Mouse (Mus musculus) cerebellum, postnatal 36 days (tissue): ENCODE measurements around the gene Mettl25.

ENCODE experiments used
- DNase-seq, 2 experiments: peaks; one replicate each; pipeline ENCODE4 v3.0.0; 2021 to 2022; ENCODE audit warnings: mixed read lengths in 2 of 2

The Mettl25 gene

DNA sequence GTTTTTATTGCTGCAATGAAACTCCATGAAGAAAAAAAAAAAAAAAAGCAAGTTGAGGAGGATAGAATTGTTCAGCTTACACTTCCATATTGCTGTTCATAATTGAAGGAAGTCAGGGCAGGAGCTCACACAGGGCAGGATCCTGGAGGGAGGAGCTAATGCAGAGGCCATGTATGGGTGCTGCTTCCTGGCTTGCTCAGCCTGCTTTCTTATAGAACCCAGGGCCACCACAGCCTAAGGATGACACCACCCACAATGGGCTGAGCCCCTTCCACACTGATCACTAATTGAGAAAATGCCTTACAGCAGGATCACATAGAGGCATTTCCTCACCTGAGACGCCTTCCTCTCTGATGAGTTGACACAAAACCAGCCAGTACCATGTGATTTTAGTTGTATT is 95.2 kb downstream of the Mettl25 start:
- DNase-seq: no peak

DNA sequence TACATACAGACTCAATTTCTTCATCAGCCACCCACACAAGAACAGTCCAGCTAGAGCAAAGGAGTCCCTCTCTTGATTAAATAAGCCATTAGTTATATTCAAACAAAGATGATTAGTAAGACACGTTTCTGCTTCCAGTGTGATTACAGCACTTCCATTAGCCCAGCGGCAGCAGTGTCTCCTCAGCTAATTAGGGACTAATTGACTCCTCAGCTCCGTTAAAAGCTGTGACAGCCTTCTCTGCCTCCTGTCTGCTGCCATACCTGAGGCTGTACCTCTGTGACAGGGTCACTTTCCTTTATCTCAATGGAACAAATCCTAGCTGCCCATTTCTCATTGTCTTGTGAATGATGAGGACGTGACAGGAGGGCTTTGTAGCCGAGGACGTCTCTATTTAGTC is 99.4 kb downstream of the Mettl25 start:
- no peak for DNase-seq

DNA sequence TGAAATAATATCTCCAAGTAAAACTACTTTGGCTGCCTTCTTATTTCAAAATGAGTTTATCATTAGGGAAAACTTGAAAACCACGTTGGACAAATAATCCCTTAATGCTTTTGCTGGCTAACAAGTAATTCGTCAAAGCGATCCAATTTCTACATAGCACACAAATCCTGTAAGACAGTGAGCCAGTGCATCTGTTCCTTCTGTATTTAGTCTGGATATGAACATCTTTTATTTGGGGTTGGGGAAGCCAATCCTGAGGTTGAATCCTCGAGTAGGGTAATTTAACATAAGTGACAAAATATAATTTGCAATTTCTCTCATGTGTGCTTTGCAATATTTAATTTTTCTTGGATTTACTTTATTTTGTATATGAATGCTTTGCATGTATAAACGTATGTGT is 102.2 kb downstream of the Mettl25 start:
- no peak for DNase-seq

DNA sequence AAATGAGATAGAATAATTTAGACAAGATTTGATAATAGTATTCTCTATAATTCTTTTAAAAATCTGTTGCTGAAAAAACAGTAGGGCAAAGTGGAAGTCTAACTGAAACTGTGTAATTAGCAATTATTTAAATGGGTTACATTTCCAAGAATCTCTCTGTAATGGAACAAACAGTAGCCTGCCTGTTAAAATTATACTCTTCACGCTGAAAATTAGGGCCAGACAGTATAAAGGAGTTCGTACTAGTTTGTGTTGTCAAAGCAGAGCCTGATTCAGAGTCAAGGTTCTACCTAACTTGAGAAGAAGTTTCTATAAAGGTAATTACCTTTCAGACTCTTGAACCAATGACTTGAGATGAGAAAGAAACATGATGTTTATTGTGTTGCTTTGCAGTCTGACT is 113.4 kb downstream of the Mettl25 start:
- DNase-seq: no peak

DNA sequence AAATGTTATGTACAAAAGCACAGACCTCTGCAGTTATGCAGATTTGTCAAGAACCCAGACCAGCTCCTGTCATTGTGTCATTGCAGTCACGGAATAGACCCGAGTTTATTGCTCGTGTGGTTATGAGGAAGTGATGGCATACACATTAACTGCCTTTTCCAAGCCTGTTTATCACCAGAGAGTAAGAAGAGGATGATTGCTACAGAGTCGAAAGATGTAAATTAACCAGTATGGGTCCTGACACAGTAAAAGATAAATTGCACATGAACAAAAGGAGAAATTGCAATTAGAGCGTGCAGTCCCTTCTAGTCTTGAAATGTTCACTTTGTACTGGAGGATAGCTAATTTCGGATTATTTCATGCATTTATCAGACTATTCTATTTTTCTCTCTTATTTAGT is 113.8 kb downstream of the Mettl25 start:
- DNase-seq: no peak

DNA sequence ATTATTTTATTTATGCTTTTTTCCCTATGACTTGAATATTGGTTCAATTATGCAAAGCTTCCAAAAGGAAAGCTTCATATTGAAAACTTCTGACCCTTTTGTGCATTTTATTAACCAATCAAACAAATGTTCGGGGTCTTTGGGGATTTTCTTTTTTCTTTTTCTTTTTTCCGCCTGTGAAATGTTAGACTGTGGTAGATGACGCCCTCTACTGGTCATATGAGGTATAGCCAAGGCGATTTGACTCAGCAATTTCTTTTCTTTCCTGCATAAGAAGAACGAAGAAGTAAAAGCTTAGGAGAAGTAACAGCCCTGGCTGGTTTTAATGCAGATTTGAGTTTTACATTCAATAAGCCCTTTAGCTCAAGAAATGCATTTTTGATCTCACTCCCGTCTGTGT is 126.3 kb downstream of the Mettl25 start:
- peak; percentile 7 to 42 for DNase-seq

DNA sequence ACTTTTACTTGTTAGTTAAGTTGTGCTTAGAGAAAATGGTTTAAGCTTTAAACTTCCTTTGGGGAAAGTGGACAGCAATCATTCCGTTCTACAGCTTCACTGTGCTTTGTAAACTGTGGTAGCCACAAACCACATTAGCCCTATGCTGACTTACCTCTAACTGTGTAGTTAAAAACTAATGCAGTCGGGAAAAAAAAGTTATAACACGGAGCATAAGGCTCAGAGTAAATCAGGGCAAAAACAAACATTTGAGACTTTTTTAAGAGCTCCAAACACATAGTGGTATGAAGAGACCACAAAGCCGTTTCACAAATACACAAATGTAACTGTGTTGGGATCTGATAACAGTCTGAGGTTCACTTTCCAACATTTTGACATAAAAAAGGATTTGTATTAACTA is 126.8 kb downstream of the Mettl25 start:
- DNase-seq: no peak

DNA sequence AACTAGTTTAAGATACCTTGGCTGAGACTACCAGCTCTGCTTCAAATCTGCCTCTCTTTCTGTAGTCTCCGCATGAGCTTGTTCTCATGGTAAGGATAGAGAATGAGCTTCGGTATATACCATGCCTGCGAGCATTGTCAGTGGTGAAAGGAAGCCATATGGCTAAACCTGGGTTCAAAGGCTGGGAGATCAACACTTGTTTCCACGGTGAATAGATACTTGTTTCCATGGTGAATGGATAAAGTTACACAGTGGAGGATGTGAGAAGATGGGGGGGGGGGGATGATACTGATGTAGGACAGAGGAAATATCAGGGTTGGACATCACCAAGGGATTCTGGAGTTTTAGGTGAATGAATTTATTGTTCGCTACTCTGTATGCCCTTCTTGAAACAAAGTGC is 128.0 kb downstream of the Mettl25 start:
- DNase-seq: no peak
